Mouse (Mus musculus): ENCODE results near the gene Inafm2.

Inafm2 gene

DNA sequence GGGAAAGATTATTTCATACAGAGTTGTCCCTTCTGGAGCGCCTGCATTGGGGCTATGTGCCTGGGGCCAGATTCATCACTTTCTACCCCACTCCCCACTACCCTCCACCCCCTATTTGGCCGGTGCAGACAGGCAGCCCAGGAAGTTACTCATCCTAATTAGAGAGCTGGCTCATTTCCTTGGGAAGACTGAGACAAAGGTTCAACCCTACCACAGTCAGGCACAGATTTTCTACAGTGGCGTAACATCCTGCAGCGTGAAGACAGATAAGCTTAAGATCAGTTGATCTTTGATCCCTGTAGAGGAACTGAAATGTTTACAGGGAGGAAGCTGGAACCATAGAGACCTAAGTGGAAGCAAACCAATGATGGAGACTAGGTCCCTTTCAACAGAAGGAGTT lies 36.7 kb downstream of the Inafm2 start:
- DNase-seq (ENCODE audit: low read depth, low spot score) = no peak

DNA sequence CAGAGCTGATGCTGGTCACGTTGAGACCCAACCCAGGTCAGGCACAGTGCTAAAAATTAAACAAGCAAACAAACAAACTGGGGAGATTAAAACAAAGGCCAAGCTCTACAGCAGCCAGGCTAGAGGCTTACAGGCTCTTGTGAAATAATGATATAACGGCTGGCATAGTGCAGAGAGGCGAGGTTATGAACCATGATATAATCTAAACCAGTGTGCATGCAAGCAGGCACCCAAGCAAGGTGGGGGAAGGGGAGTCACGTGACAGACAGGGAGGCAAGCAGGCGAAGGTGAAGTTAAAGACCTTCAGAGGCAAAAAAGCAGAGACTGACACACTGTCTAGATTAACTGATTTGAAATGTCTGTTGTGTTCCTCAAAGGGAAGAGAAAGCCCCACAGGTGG lies 37.5 kb downstream of the Inafm2 start:
- no peak for DNase-seq (ENCODE audit: low read depth, low spot score)

DNA sequence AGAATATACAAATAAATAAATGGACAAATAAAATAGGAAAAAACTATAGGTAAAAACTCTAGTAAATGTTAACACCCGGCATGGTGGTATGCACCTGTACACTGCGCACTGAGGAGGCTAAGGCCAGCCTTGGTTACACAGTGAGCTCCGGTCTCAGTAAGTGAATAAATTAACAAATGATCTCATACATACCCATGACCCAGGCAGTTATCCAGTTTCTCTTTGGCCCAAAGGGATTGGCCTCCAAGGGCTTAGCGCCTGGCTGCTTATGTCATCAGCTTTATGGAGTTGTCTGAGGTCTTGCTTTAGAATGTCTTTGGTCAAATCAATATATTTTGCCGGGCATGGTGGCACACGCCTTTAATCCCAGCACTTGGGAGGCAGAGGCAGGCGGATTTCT lies 38.1 kb downstream of the Inafm2 start:
- DNase-seq (ENCODE audit: low read depth, low spot score) = no peak

DNA sequence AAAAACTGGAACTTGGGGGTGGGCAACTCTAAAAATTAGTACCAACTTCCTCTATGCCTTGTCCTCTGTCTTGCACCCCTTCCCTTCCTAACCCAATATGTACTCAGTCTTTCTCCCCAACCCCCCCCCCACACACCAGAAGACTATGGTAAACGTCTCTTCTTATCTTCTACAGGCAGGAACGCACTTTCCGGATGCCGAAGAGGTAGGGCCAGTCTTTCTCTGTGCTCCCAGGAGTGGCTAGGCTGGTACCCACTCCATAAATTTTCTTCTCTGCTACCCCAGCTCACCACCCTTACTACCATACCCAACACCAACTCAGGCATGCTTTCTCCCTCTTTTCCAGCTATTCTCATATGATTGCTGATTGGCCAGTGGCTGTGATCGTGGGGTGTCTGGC lies 41.0 kb downstream of the Inafm2 start:
- DNase-seq (ENCODE audit: low read depth, low spot score) = no peak

DNA sequence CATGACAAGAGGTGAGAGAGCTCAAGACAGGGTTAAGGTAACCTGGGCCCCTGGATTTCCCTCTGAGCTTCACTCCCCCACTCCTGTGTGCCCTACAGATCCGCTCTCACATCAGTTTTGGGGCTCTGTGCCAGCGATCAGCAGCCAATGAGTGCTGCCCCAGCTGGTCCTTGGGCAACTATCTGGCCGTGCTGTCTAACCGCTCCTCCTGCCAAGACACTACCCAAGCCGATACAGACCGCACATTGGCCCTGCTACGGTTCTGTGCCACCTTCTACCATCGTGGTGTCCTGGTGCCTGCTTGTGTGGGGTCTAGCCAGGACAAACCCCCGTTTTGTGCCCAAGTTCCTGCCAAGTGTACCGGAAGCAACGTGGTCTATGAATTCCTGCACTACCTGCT lies 43.9 kb downstream of the Inafm2 start:
- no peak for DNase-seq (ENCODE audit: low read depth, low spot score)

DNA sequence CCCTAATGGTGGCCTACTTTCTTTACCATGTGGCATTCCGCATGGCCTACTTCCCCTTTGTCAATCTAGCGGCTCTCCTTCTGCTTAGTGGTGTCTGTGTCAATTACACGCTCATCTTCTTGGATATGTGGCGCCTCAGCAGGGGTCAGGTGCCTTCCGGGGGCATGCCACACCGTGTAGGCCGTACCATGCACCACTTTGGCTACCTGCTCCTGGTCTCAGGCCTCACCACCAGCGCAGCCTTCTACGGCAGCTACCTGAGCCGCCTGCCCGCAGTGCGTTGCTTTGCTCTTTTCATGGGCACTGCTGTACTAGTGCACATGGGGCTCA lies 44.6 kb downstream of the Inafm2 start:
- DNase-seq (ENCODE audit: low read depth, low spot score) = no peak

DNA sequence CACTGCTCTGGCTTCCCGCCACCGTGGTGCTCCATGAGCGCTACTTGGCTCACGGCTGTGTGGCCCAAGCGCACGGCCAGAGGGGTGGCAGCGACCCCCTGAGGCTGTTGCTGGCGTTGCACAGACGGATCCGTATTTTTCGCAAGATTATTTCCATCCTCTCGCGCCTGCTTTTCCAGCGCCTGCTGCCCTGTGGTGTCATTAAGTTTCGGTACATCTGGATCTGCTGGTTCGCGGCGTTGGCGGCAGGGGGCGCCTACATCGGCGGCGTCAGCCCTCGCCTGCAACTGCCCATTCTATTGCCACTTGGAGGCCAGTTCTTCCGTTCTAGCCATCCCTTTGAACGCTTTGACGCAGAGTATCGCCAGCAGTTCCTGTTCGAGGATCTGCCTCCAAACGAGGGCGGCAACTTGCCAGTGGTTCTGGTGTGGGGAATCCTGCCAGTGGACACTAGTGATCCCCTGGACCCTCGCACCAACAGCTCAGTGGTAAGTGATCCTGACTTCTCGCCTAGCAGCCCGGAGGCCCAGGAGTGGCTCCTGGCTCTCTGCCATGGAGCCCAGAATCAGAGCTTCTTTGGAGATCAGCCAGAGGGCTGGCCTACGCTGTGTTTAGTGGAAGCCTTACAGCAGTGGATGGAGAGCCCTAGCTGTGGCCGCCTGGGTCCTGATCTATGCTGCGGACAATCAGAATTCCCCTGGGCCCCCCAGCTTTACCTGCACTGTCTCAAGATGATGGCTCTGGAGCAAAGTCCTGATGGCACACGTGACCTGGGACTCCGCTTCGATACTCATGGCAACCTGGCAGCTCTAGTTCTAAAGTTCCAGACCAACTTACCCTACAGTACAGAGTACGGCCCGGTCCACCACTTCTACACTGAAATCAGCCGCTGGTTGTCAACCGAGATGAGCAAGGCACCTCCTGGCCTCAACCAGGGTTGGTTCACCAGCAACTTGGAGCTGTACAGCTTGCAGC lies 45.3 kb downstream of the Inafm2 start:
- peak; percentile 44 for DNase-seq (ENCODE audit: low read depth, low spot score)

DNA sequence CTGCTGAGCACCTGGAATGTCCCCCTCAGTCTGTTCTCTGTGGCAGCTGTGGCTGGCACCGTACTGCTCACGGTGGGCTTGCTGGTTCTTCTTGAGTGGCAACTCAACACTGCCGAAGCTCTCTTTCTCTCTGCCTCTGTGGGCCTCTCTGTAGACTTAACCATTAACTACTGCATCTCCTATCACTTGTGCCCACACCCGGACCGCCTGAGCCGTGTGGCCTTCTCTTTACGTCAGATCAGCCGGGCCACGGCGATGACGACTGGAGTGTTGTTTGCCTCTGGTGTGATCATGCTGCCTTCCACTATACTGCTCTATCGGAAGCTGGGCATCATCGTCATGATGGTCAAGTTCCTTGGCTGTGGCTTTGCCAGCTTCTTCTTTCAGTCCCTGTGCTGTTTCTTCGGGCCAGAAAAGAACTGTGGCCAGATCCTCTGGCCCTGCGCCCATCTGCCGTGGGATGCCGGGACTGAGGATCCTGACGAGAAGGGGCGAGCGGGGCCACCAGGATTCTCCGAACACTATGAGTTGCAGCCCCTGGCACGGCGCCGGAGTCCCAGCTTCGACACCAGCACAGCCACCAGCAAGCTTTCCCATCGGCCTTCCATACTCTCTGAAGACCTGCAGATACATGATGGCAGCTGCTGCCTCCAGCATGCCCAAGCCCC lies 46.2 kb downstream of the Inafm2 start:
- DNase-seq (ENCODE audit: low read depth, low spot score) = no peak

DNA sequence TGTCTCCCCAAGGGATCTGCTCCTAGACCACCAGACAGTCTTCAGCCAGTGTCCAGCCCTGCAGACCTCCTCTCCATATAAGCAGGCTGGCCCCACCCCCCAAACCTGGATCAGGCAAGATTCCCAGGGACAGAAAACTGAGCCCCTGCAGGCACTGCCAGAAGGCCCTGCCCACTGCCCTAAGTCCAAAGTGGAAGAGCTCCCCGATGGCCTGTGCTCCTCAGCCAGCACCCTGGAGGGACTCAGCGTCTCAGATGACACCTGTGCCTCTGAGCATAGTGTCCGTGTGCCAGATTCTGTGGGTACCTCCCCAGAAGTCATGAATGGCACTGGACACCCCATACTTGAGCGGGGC lies 46.7 kb downstream of the Inafm2 start:
- no peak for DNase-seq (ENCODE audit: low read depth, low spot score)

DNA sequence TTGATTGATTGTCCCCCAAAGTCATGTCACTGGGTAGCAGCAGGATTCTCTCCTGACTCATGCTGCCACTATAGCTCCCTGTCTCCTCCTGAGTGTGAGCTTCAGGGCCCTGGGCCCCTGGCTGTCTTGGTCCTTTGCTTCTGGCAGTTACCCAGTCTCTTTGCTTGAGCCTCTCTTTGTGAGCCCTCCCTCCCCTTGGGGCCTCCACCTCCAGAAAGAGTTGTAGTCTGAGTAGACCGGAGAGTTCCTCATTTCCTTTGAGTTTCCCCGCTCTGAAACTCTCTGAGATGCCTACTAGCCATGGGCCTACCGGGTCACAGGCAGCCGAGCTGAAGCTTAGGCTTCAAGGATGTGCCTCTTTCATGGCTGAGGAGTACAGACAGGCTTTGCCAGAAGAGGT lies 48.1 kb downstream of the Inafm2 start:
- DNase-seq (ENCODE audit: low read depth, low spot score) = no peak
